Mouse (Mus musculus) liver, postnatal 0 days (tissue): ENCODE data around the gene Cyp4f39.

Experiments
- CTCF ChIP-seq: sonication (generic); IDR thresholded peaks from 2 replicates; pipeline ENCODE4 v1.5.1; 2016; ENCODE audit warnings: antibody characterized with exemption, low read depth
- EP300 ChIP-seq: IDR thresholded peaks from 2 replicates; pipeline ENCODE4 v1.6.1; 2016; ENCODE audit warnings: antibody characterized with exemption, low read depth, mild to moderate bottlenecking

- TF ChIP-seq EP300: no peak
- no peak for TF ChIP-seq CTCF
These were observed 15.4 kb upstream of the Cyp4f39 start for GRCm38 (mm10) chr17:32437106-32437505.
